Mouse (Mus musculus): ENCODE data around the gene Igfbp5. TPM values are rescaled to one million over a fixed set of nuclear protein-coding genes. Genes with fewer than 3 reads are reported as not detected.

Gene Igfbp5
- total RNA-seq, 4 experiments from 2014 or later = 89.6 to 129 (median 119) TPM

GRCm38 (mm10) chr1:72811061-72811460, 63.6 kb downstream of the Igfbp5 start:
- no peak for DNase-seq (ENCODE audit: low spot score)

DNA sequence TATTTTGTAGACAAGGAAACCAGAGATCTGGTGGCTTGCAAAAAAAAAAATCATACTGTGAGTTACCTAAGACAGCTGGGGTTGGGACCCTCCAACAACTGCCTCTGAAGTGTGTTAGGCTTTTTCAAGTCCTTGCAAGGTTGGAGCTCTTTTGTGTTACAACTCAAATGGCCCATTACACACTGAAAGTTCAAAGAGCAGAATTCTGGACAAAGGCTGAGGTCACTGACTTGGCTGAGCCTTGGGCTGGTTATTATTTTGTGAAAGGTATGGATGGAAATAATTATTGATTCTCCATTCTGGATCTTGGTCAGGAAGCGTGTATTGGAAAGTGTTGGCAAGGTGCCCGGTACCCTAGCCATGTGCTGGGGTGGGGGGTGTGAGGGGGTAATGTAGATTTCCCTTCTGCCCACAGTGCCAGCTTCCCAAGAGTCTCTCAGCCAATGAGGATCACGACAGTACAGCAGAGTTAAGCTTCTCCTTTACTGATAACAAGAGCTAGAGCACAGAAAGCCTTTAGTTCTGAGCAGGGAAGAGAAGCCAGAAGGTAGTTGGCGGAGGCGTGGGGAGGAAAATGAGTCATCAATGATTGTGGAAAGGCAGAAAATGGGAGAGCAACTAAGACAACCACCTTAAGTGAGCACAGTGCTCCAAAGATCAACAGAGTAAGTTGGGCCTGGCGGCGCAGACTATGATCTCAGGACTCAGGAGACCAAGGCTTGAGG, 64.6 kb downstream of the Igfbp5 start:
- no peak for DNase-seq (ENCODE audit: low spot score)

GRCm38 (mm10) chr1:72809304-72809703, 65.4 kb downstream of the Igfbp5 start:
- DNase-seq (ENCODE audit: low spot score) = no peak

Other genes starting within 250 kb of the Igfbp5 start
- gene Ankar, start 174.3 kb downstream of the Igfbp5 start, total RNA-seq (2022) = not detected
- 100 to 1,000 TPM; 594 to 696 (median 662) TPM for gene Rpl37a, start 163.6 kb downstream of the Igfbp5 start, total RNA-seq (2022)
- under 1 TPM in 3 of 4 experiments, not detected in 1; 0.27 to 0.66 (median 0.31) TPM for gene Igfbp2, start 50.4 kb downstream of the Igfbp5 start, total RNA-seq (2022)
- not detected for gene Tnp1, start 141.0 kb upstream of the Igfbp5 start, total RNA-seq (2022)

Data from heart, adult 8-10 months (tissue).